ENCODE assay signal across 8 mouse cellular contexts in the genomic region with DNA sequence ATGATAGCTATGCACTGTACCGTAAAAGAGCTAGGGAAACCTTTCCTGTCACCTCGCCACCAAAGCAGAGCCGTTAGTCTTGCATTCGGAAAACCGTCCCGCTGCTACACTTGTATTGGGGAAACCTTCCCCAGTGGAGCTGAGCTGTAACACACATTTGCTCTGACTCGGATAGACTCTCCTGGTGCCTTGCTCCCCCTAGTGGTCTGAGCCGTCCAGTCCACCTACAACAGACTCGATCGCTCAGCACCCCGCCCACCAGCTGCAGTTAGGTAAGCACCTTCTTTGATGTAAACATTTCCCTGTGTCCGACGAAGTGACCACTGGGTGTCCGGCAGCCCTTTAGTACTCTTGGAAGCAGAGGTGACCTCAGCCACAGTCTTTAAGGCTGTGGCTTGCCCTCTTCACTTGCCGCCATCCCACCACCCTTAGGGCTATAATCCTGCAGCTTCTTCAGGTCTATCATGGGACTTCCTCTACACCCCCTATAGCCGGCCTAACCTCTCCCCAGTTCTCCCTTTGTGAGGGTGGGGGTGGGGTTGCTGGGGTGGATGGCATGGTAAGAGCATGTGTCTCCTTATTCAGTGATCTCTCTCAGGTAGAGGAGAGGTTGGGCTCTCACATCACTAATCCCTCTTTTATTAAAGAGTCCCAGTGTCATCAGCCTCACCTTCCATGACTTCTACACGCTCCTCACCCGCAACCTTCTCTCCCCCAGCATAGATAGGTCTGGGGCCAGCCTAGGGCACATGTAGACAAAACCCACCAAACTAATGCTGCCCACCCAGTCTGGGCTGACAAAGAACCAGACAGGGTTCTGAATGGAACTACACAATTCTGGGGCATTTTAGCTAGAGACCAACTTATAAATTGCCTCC. TPM values are rescaled to one million over a fixed set of nuclear protein-coding genes. Genes with fewer than 3 reads are reported as not detected.
DNase-seq lines count a peak whose midpoint lies in the region; ATAC-seq and TF ChIP-seq lines count a peak whose summit lies in the region.

No protein-coding gene starts in this region.

- no peaks in the 10 kb centered on the region for H3K4me1 ChIP-seq in bone marrow, adult 2 months (ENCODE audit: control insufficient read depth, insufficient read depth, low read length)
- 0 out of 2 replicates have a peak, but pooled peaks cover 3% of the 10 kb centered on the region for H3K4me1 ChIP-seq in embryonic facial prominence, embryonic 15.5 days
- H3K4me1 ChIP-seq in limb, embryonic 13.5 days, result no peaks in the 10 kb centered on the region
- H3K4me1 ChIP-seq in midbrain, embryonic 16.5 days (ENCODE audit: control insufficient read depth, insufficient read depth, low read length), result no peaks in the 10 kb centered on the region

- H3K27ac ChIP-seq in bone marrow, adult 2 months (ENCODE audit: control insufficient read depth, insufficient read depth, low read depth, low read length, poor library complexity), result no peak overlapping the region
- no peak overlapping the region for H3K27ac ChIP-seq in embryonic facial prominence, embryonic 15.5 days (replicated peaks)
- no peak overlapping the region for H3K27ac ChIP-seq in limb, embryonic 13.5 days
- H3K27ac ChIP-seq in midbrain, embryonic 16.5 days (ENCODE audit: low read length), result no peak overlapping the region

- WGBS in bone marrow, adult 2 months, result 13% methylated on average over 18 of the region's 18 CpGs
- 12% methylated on average over 18 of the region's 18 CpGs for WGBS in embryonic facial prominence, embryonic 15.5 days
- 12% methylated on average over 18 of the region's 18 CpGs for WGBS in limb, embryonic 13.5 days
- 11% methylated on average over 18 of the region's 18 CpGs for WGBS in midbrain, embryonic 16.5 days

- no peak overlapping the region for H3K4me3 ChIP-seq in bone marrow, adult 2 months (replicated peaks; ENCODE audit: control insufficient read depth, low read depth, low read length)
- H3K4me3 ChIP-seq in embryonic facial prominence, embryonic 15.5 days (replicated peaks), result no peak overlapping the region
- H3K4me3 ChIP-seq in limb, embryonic 13.5 days, result peak overlapping the region; percentile 13; the same call in 1 of the 2 replicates
- H3K4me3 ChIP-seq in midbrain, embryonic 16.5 days (ENCODE audit: low read depth, low read length), result peak overlapping the region; percentile 9; the same call in 1 of the 2 replicates

- TF ChIP-seq POLR2A in bone marrow, adult 2 months (IDR thresholded peaks at IDR 0.05; ENCODE audit: borderline replicate concordance, control insufficient read depth, low read depth, low read length), result no peak

- peak; percentile 90 for DNase-seq in A20 (ENCODE audit: low read depth, low spot score)
- DNase-seq in heart, adult 9 months (ENCODE audit: low spot score in 2 of 2), result peak; percentile 25 to 51
- peak; percentile 79 for DNase-seq in kidney, adult 9 months
- DNase-seq in spleen, postnatal 10 days (ENCODE audit: low spot score in 2 of 2), result peak; percentile 46 to 84

- no peaks in the 10 kb centered on the region for H3K9me3 ChIP-seq in embryonic facial prominence, embryonic 15.5 days (replicated peaks)
- H3K9me3 ChIP-seq in limb, embryonic 13.5 days, result no peaks in the 10 kb centered on the region
- H3K9me3 ChIP-seq in midbrain, embryonic 16.5 days (replicated peaks; ENCODE audit: control insufficient read depth, low read length, poor library complexity, severe bottlenecking), result no peaks in the 10 kb centered on the region; the same call in 1 of the 2 replicates

- H3K4me2 ChIP-seq in embryonic facial prominence, embryonic 15.5 days (replicated peaks), result peak overlapping the region; percentile 41
- peak overlapping the region; percentile 56 for H3K4me2 ChIP-seq in limb, embryonic 13.5 days (replicated peaks)
- peak overlapping the region; percentile 49 for H3K4me2 ChIP-seq in midbrain, embryonic 16.5 days (ENCODE audit: low read length)

- H3K36me3 ChIP-seq in embryonic facial prominence, embryonic 15.5 days, result no peaks in the 10 kb centered on the region
- no peaks in the 10 kb centered on the region for H3K36me3 ChIP-seq in limb, embryonic 13.5 days
- H3K36me3 ChIP-seq in midbrain, embryonic 16.5 days (ENCODE audit: control insufficient read depth, insufficient read depth, low read length), result no peaks in the 10 kb centered on the region

- no peak overlapping the region for H3K9ac ChIP-seq in embryonic facial prominence, embryonic 15.5 days
- no peak overlapping the region for H3K9ac ChIP-seq in limb, embryonic 13.5 days
- H3K9ac ChIP-seq in midbrain, embryonic 16.5 days (ENCODE audit: low read depth, low read length), result no peak overlapping the region

- ATAC-seq in embryonic facial prominence, embryonic 15.5 days (ENCODE audit: insufficient number of reproducible peaks, low FRiP score, low TSS enrichment, low read depth), result peak; percentile 82; the same call in 1 of the 2 replicates
- ATAC-seq in limb, embryonic 13.5 days (ENCODE audit: low FRiP score, low read depth), result peak; percentile 81
- peak; percentile 93 for ATAC-seq in midbrain, embryonic 16.5 days

- no peaks in the 10 kb centered on the region for H3K27me3 ChIP-seq in embryonic facial prominence, embryonic 15.5 days
- no peaks in the 10 kb centered on the region for H3K27me3 ChIP-seq in limb, embryonic 13.5 days
- no peaks in the 10 kb centered on the region for H3K27me3 ChIP-seq in midbrain, embryonic 16.5 days (ENCODE audit: control insufficient read depth, insufficient read depth, low read depth, low read length)

- peak; percentile 99 for TF ChIP-seq CTCF in bone marrow, adult 2 months (IDR thresholded peaks at IDR 0.05; ENCODE audit: control insufficient read depth, insufficient read depth, low read length)

RNA-seq across cellular contexts. Expression of a gene that starts 11.5 kb away (rescaled TPM):
- not detected in 2 replicates for polyA plus RNA-seq in bone marrow, adult 2 months (2011; ENCODE audit: insufficient read depth, insufficient read length, low replicate concordance, missing spikeins)
- polyA plus RNA-seq in embryonic facial prominence, embryonic 15.5 days (2015; fragmentation: Nextera tagmentation; extraction: Ambion mirVana), result not detected in 2 replicates
- not detected in 2 replicates for polyA plus RNA-seq in limb, embryonic 13.5 days (2015; fragmentation: Nextera tagmentation; extraction: Ambion mirVana)
- polyA plus RNA-seq in midbrain, embryonic 16.5 days (2015; fragmentation: Nextera tagmentation; extraction: Ambion mirVana), result not detected in 2 replicates

RNA-seq across cellular contexts. Expression of a gene that starts 24.0 kb away (rescaled TPM):
- 87.6 and 91.8 TPM in 2 replicates for polyA plus RNA-seq in bone marrow, adult 2 months (2011; ENCODE audit: insufficient read depth, insufficient read length, low replicate concordance, missing spikeins)
- polyA plus RNA-seq in embryonic facial prominence, embryonic 15.5 days (2015; fragmentation: Nextera tagmentation; extraction: Ambion mirVana), result 6.6 and 7.0 TPM in 2 replicates
- 4.1 and 5.4 TPM in 2 replicates for polyA plus RNA-seq in limb, embryonic 13.5 days (2015; fragmentation: Nextera tagmentation; extraction: Ambion mirVana)
- 166 and 197 TPM in 2 replicates for polyA plus RNA-seq in midbrain, embryonic 16.5 days (2015; fragmentation: Nextera tagmentation; extraction: Ambion mirVana)

RNA-seq across cellular contexts. Expression of a gene that starts 43.0 kb away (rescaled TPM):
- 36.6 and 50.6 TPM in 2 replicates for polyA plus RNA-seq in bone marrow, adult 2 months (2011; ENCODE audit: insufficient read depth, insufficient read length, low replicate concordance, missing spikeins)
- 44.9 and 50.4 TPM in 2 replicates for polyA plus RNA-seq in embryonic facial prominence, embryonic 15.5 days (2015; fragmentation: Nextera tagmentation; extraction: Ambion mirVana)
- 41.3 and 51.1 TPM in 2 replicates for polyA plus RNA-seq in limb, embryonic 13.5 days (2015; fragmentation: Nextera tagmentation; extraction: Ambion mirVana)
- polyA plus RNA-seq in midbrain, embryonic 16.5 days (2015; fragmentation: Nextera tagmentation; extraction: Ambion mirVana), result 51.0 and 60.8 TPM in 2 replicates

Comparison
In these comparisons a context has a peak if more than half of its experiments do, and no peak if none do; other contexts are left out.
1. DNase-seq: peak in every context shown above with its lines; median percentile 90 in A20; 79 in kidney, adult 9 months; 65 in spleen, postnatal 10 days; 38 in heart, adult 9 months.
2. H3K4me3 ChIP-seq: peak in limb, embryonic 13.5 days (single experiment) and midbrain, embryonic 16.5 days (single experiment); none in bone marrow, adult 2 months (single experiment) and embryonic facial prominence, embryonic 15.5 days (single experiment).
3. RNA of a gene that starts 24.0 kb away (polyA plus RNA-seq): 166 to 197 TPM in midbrain, embryonic 16.5 days and 87.6 to 91.8 TPM in bone marrow, adult 2 months; 6.6 to 7.0 TPM in embryonic facial prominence, embryonic 15.5 days and 4.1 to 5.4 TPM in limb, embryonic 13.5 days; every median in the first group is over 10 times any median in the second.
4. Peak in every context shown above with its lines, with median percentiles within 50 percentile points of each other: ATAC-seq and H3K4me2 ChIP-seq.